Mouse (Mus musculus): ENCODE measurements at regions not wholly inside any gene's neighbourhood (a gene's known extent, or its start where the extent isn't known, plus 50 kb on each side); places are given as distances from the start of the nearest gene placed in this dataset.
A peak's percentile ranks its signal among the peaks of the same experiment; 100 is the strongest.

DNA sequence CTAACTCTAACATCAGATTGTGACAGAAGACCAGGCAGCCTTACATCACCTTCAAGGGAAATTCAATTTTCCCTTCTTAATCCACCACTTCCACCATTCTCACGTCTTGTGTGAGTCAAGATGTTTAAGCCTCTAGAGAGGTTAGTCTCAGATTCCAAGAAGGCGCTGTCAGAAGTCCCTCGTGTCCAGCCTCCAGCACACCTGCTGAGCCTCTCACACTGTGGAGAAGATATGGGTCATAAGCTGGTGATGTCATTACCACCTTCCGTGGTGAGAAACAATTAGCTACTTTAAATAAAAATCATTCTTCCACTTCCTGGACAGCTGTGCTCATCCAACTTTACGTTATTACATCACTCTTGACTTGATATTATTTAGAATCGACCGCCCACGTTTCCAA lies 198.3 kb upstream of the Fn1 start:
- DNase-seq (no peak), ATAC-seq (ENCODE audit: insufficient read depth) (no peak)
- Histone ChIP-seq H3K27me3 (ENCODE audit: insufficient read depth, low read length) (no peaks in the 10 kb centered on the region), H3K9ac (no peak overlapping the region), H3K9me3 (ENCODE audit: low read depth, low read length) (no peaks in the 10 kb centered on the region), H3K4me1 (ENCODE audit: insufficient read depth) (no peaks in the 10 kb centered on the region), H3K4me2 (no peak overlapping the region), H3K36me3 (ENCODE audit: insufficient read depth) (no peaks in the 10 kb centered on the region), H3K4me3 (ENCODE audit: low read depth, low read length) (no peak overlapping the region), H3K27ac (ENCODE audit: low read depth) (no peak overlapping the region)
- no peak for TF ChIP-seq CTCF (IDR thresholded peaks at IDR 0.05; ENCODE audit: low read depth)
- 71% methylated on average over 8 of the region's 8 CpGs for WGBS

DNA sequence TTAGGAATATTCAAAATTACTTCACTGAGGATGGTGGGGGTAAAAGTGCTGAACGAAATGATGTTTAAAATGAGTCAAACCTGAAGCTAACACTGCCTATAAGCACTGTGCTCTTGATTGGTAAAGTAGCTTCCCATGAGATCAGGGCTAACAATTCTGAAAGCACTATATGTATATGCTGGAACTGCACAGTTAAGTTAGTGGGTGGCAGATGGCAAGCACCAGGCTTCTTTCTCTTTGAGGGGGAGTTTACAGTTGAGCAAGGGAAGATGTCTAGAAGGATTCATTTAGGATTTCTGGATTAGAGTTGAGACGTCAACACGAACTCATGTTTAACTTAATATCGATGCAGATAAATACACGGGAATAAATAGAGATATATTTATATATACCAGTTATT lies 195.7 kb upstream of the Fn1 start:
- Histone ChIP-seq H3K4me3 (ENCODE audit: low read depth, low read length) (no peak overlapping the region), H3K4me1 (ENCODE audit: insufficient read depth) (peaks cover 6% of the 10 kb centered on the region; the same call in 1 of the 2 replicates), H3K27ac (ENCODE audit: low read depth) (no peak overlapping the region), H3K4me2 (no peak overlapping the region), H3K36me3 (ENCODE audit: insufficient read depth) (no peaks in the 10 kb centered on the region), H3K27me3 (ENCODE audit: insufficient read depth, low read length) (no peaks in the 10 kb centered on the region), H3K9ac (no peak overlapping the region), H3K9me3 (ENCODE audit: low read depth, low read length) (no peaks in the 10 kb centered on the region)
- DNase-seq = no peak
- ATAC-seq (ENCODE audit: insufficient read depth) = no peak
- no peak for TF ChIP-seq CTCF (IDR thresholded peaks at IDR 0.05; ENCODE audit: low read depth)
- WGBS = 85% methylated on average over 5 of the region's 5 CpGs

DNA sequence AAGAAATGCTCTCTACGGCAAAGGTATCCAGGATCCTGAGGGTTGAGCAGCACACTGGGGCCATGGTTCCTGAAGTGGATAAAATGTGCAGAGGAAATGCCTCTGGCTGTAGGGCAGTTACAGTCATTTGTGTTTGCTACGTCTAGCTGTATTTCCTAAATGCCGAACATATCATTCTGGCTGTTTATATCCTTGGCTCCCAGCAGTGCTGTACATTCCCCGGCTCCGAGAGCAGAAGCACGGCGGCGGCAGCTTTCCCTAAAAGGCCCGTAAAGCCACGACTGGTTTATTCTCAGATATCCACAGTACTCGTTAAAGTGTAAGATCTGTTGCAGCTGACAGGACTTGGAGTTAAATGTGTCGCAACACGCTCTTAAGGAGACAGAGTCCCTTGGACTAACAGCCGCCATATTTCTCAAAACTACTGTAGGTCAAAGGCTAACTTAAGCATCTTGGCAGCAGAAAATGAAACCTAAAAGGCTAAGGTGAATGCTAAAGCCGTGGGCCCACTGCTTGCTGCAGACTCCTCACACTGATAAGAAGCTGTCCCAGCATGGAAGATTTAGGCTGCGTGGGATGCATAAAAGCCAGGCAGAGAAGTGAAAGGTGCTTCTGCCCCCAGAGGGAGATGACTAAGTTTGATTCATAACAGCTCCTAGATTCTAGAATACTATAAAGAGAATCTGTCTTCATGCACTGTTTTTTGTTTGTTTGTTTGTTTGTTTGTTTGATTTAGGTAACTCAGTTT lies 192.1 kb upstream of the Fn1 start:
- ATAC-seq (ENCODE audit: insufficient read depth) (peak; percentile 78), DNase-seq (peak; percentile 77)
- peak overlapping the region; percentile 48 for H3K4me2 ChIP-seq
- peaks cover 6% of the 10 kb centered on the region; the same call in 1 of the 2 replicates for H3K4me1 ChIP-seq (ENCODE audit: insufficient read depth)
- H3K27me3 ChIP-seq (ENCODE audit: insufficient read depth, low read length) = no peaks in the 10 kb centered on the region
- 32% methylated on average over 16 of the region's 16 CpGs for WGBS
- no peak for TF ChIP-seq CTCF (IDR thresholded peaks at IDR 0.05; ENCODE audit: low read depth)
- H3K9ac ChIP-seq = no peak overlapping the region
- no peak overlapping the region for H3K4me3 ChIP-seq (ENCODE audit: low read depth, low read length)
- no peaks in the 10 kb centered on the region for H3K36me3 ChIP-seq (ENCODE audit: insufficient read depth)
- H3K9me3 ChIP-seq (ENCODE audit: low read depth, low read length) = no peaks in the 10 kb centered on the region
- peak overlapping the region; percentile 51; the same call in 1 of the 2 replicates for H3K27ac ChIP-seq (ENCODE audit: low read depth)

DNA sequence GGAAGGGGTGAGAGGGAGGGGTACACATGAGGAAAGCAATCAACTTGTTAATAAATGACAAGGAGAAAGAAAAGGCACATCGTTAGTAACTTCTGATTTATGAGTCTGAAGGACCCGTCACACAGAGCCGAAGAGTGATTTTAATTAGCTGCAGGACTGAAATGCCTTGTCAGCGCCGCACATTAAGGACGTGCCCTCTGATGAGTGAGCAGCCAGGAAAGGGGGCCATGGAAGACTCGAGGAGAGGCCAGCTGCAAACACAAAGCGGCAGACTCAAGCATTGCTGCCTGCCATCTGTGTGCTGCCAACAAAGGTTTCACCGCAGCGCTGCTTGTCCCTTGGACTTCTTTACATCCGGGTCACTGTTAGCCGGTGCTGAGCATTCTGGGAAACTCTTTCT lies 184.8 kb upstream of the Fn1 start:
- Histone ChIP-seq H3K4me2 (peak overlapping the region; percentile 49), H3K9ac (no peak overlapping the region), H3K27ac (ENCODE audit: low read depth) (no peak overlapping the region), H3K27me3 (ENCODE audit: insufficient read depth, low read length) (no peaks in the 10 kb centered on the region), H3K4me3 (ENCODE audit: low read depth, low read length) (no peak overlapping the region), H3K36me3 (ENCODE audit: insufficient read depth) (no peaks in the 10 kb centered on the region), H3K9me3 (ENCODE audit: low read depth, low read length) (no peaks in the 10 kb centered on the region; the same call in 1 of the 2 replicates), H3K4me1 (ENCODE audit: insufficient read depth) (no peaks in the 10 kb centered on the region)
- WGBS = 16% methylated on average over 12 of the region's 12 CpGs
- peak; percentile 89 for ATAC-seq (ENCODE audit: insufficient read depth)
- DNase-seq = peak; percentile 80
- TF ChIP-seq CTCF (IDR thresholded peaks at IDR 0.05; ENCODE audit: low read depth) = no peak

- Histone ChIP-seq H3K4me1 (ENCODE audit: insufficient read depth) (no peaks in the 10 kb centered on the region), H3K9me3 (ENCODE audit: low read depth, low read length) (no peaks in the 10 kb centered on the region; the same call in 1 of the 2 replicates), H3K9ac (peak overlapping the region; percentile 20; the same call in 1 of the 2 replicates), H3K27ac (ENCODE audit: low read depth) (no peak overlapping the region), H3K4me2 (peak overlapping the region; percentile 49), H3K36me3 (ENCODE audit: insufficient read depth) (no peaks in the 10 kb centered on the region), H3K27me3 (ENCODE audit: insufficient read depth, low read length) (no peaks in the 10 kb centered on the region), H3K4me3 (ENCODE audit: low read depth, low read length) (no peak overlapping the region)
- 39% methylated on average over 20 of the region's 20 CpGs for WGBS
- peak; percentile 46 for DNase-seq
- TF ChIP-seq CTCF (IDR thresholded peaks at IDR 0.05; ENCODE audit: low read depth) = no peak
- ATAC-seq (ENCODE audit: insufficient read depth) = no peak; the same call in 1 of the 2 replicates
These were observed 184.1 kb upstream of the Fn1 start for GRCm38 (mm10) chr1:71837039-71837648.

DNA sequence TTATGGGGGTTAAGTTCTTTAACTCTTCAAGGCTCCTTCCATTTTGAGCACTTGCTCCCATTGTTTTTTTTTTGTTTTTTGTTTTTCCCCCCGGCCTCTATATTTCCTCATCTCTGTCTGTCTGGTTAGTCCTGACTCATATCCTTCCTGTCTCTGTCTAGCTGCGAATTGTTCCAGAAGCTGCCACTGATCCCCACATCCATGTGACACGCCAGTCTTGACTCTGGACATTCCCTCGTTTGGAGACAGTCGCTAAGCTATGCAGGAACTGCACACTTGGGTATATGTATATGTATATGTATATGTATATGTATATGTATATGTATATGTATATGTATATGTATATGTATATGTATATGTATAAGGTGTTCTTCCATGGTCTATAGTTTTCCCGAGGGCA lies 177.4 kb upstream of the Fn1 start:
- ATAC-seq (ENCODE audit: insufficient read depth) = no peak
- TF ChIP-seq CTCF (IDR thresholded peaks at IDR 0.05; ENCODE audit: low read depth) = no peak
- Histone ChIP-seq H3K4me2 (no peak overlapping the region), H3K9me3 (ENCODE audit: low read depth, low read length) (no peaks in the 10 kb centered on the region), H3K27ac (ENCODE audit: low read depth) (no peak overlapping the region), H3K9ac (no peak overlapping the region), H3K4me1 (ENCODE audit: insufficient read depth) (no peaks in the 10 kb centered on the region), H3K27me3 (ENCODE audit: insufficient read depth, low read length) (no peaks in the 10 kb centered on the region), H3K36me3 (ENCODE audit: insufficient read depth) (no peaks in the 10 kb centered on the region), H3K4me3 (ENCODE audit: low read depth, low read length) (no peak overlapping the region)
- peak; percentile 24 for DNase-seq
- 76% methylated on average over 6 of the region's 6 CpGs for WGBS

DNA sequence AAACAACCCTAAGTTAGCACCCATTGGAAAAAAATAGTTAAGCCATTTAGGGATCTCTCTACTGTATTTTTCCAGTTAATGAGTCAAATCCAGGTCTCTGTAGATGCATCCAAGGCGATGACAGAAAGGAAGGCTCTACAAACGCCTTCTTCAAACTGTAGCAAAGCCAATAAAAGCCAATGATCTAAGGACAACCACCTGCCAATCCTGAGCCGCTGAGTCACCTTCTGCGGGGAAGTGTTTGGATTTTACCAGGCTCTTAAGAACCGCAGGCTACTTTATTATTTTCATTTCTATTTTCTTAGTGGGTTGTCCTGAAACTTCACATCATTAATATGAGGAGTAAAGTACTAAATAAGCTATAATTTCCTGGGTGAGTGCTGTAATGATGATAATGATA lies 171.4 kb upstream of the Fn1 start:
- H3K27me3 ChIP-seq (ENCODE audit: insufficient read depth, low read length) = no peaks in the 10 kb centered on the region
- H3K36me3 ChIP-seq (ENCODE audit: insufficient read depth) = no peaks in the 10 kb centered on the region
- H3K27ac ChIP-seq (ENCODE audit: low read depth) = no peak overlapping the region
- ATAC-seq (ENCODE audit: insufficient read depth) = no peak
- H3K9ac ChIP-seq = no peak overlapping the region
- no peak for TF ChIP-seq CTCF (IDR thresholded peaks at IDR 0.05; ENCODE audit: low read depth)
- H3K4me3 ChIP-seq (ENCODE audit: low read depth, low read length) = no peak overlapping the region
- H3K4me1 ChIP-seq (ENCODE audit: insufficient read depth) = no peaks in the 10 kb centered on the region
- no peak overlapping the region for H3K4me2 ChIP-seq
- no peaks in the 10 kb centered on the region for H3K9me3 ChIP-seq (ENCODE audit: low read depth, low read length)
- 69% methylated on average over 5 of the region's 5 CpGs for WGBS
- no peak for DNase-seq

Measured in lung, embryonic 14.5 days (tissue).